Mouse (Mus musculus) frontal cortex, adult (tissue): Measurements from ENCODE around the gene Chrm1.

Experiments
- ATAC-seq: cut with Nextera tagmentation; 2 replicates; pipeline ENCODE4 v1.9.2; 2017; ENCODE audit warnings: mild to moderate bottlenecking, moderate library complexity, mixed read lengths; ENCODE audit not compliant: low TSS enrichment

Chrm1 gene

DNA sequence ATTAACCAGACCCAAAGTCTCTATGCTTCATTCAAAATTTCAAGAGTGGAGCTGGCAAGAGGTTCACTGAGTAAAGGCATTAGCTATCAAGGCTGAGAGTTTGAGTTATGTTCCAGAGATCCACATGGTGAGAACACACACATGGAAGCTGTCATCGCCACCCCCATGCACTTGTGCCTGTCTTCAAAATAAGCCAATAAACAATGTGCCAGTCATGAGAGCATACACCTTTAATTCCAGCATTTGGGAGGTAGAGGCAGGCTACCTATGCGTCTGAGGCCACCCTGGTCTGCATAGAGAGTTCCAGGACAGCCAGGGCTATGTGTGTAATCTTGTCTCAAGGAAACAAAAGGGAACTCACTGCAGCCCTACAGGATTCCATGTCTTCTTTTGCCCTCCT is 20.0 kb downstream of the Chrm1 start:
- 0 out of 2 replicates have a peak, but pooled peaks have one; percentile 20 for ATAC-seq

GRCm38 (mm10) chr19:8691871-8692539 is 28.4 kb downstream of the Chrm1 start:
- ATAC-seq, result peak; percentile 64

GRCm38 (mm10) chr19:8692740-8693139 is 29.2 kb downstream of the Chrm1 start:
- no peak for ATAC-seq

DNA sequence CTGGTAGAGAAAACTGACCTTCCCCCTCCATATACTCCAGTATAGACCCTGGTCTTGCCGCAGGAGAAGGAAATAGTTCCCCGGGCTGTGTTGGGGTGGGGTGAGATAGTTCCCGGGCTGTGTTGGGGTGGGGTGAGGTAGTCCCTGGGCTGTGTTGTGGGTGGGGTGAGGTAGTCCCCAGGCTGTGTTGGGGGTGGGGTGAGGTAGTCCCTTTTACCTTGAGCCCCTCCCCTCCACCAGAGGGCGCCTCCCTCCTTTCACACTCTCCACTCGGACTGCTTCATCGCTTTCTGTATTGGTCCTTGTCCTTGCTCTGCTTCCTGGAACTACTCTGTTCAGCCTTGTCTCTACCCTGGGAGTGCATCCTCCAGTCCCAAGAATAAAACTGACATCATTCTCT is 31.7 kb downstream of the Chrm1 start:
- no peak for ATAC-seq

GRCm38 (mm10) chr19:8699652-8700051 is 36.1 kb downstream of the Chrm1 start:
- ATAC-seq, result no peak

DNA sequence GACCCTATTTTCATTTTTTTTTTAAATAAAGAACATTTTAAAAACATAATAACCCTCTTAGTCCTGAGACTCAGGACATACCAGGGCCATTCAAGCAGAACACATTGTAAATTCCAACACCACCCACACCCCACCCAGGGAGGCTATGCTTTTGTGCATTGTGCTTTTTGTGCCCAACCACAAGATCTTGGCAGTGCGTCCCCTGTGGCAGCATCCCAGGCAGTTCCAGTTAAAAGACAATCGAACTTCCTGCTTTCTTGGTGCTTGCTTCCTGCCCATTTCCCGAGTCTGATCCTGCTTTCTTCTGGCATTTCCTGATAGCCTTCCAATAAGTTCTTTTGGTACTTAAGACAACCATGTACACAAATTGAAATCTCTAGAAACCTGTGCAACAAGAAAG is 38.9 kb downstream of the Chrm1 start:
- ATAC-seq, result no peak

- ATAC-seq, result no peak
Measured at GRCm38 (mm10) chr19:8703571-8703970, 40.0 kb downstream of the Chrm1 start.

DNA sequence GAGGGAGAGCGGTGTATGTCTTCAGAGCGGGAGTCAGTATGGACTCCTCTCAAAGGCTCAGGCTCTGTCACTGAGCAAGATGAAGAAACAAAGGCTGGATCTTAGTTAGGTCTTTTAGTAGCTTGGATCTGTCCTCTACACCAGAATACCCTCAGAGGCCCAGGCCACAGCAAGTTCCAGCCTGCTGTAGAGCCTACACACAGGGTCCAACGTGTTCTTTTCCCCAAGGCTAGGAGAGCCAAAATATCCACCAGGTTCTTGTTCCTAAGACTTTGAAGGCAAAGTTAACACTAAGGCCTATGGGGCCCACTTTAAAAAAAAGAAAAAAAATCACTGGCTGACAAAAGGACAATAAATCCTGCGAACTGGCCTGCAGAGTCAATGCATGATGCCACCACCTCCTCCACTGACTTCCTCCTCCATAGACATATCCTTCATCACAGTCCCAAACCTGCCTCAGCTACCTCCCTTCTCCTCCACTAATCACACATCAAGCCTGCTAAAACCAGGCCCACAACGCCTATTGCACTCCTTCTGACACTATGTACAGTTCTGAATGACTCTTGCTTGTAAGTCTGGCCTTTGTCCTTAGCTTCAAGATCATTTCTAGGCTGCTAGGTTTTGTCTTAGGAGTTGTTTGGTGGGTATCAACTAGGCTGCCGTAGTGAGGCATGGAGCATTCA is 41.6 kb downstream of the Chrm1 start:
- no peak for ATAC-seq

DNA sequence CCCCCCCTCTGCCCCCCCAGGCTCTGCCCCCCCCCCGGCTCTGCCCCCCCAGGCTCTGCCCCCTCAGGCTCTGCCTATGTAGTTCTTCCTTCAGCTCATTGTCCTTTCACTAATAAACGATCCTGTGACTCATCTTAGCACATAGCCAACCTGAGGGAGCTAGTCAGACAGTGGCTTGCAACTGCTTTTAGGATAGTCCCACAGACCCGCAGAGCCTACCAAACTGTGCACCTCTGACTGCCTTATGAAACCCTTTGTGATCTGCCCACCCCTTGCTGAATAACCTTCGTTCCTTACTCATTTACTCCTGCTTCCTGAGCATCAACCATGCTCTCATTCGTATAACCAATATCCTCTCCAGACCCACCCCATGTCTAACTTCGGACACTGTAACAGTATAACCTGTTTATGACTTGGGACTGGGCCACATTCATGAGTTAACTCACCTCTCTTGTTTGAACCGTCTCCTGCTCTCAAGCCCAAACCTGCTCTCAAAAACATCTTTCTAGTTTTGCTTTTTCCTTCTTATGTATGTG is 42.6 kb downstream of the Chrm1 start:
- ATAC-seq, result no peak

GRCm38 (mm10) chr19:8706930-8707329 is 43.3 kb downstream of the Chrm1 start:
- no peak for ATAC-seq

- ATAC-seq, result no peak
Measured at GRCm38 (mm10) chr19:8708954-8709353, 45.4 kb downstream of the Chrm1 start.

GRCm38 (mm10) chr19:8710057-8710456 is 46.5 kb downstream of the Chrm1 start:
- ATAC-seq, result no peak

DNA sequence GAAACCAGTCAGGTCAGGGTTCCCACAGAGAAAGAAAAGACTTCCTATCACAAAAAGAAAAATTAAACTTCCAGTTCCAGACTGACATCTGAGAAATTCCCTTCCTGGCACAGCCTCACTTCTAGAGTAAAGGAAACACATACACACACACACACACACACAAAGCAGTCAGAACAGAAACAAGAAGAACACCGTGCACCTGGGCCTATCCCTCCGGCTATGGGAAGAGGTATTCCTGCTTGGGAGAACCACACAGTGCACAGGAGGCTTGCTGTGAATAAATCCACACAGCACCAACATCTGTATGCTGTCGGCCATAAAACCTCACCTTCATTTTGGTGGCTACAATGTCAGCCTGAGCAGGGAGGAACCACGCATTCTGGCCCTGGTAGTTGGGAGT is 47.9 kb downstream of the Chrm1 start:
- no peak for ATAC-seq

DNA sequence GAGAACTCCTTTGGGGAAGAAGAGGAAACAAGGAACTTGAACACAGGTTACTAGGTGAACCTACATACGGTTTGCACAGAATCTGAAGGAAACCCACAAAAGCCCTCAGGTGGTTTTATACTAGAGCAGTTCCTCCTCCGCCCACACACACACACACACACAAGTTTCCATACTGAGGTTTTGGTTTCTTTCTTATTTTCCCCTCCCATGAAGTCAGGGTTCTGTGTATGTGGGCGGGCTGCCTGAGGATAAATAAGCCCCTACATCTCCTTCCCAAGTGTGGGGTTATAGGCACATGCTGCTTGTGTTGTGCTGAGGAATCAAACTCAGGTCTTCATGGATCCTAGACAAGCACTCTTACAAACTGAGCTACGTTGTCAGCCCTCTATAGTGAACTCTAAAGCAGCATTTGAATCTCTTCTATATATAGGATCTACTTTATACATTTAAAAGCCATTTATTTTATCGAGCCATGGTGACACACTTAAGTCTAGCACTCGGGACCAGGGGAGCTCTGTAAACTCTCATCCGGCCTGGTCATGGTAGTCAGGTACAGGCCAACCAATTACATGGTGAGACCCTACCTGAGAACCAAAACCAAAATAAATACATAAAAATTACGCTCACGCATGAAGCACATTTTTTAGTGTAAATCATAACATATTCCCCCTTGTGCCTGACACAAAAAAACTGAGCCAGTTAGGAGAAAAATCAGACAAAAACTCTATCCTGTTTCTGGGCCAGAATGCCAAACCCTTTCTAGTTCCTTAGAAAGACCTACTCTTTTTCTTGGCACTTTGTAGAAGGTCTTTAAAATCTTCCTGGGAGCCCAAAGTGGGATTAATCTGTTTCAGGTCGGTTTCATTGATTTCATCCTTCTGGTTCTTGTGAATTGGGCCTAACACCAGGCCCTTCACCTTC is 48.6 kb downstream of the Chrm1 start:
- ATAC-seq, result no peak

- peak; percentile 24; the same call in 1 of the 2 replicates for ATAC-seq
Measured at GRCm38 (mm10) chr19:8712870-8713305, 49.3 kb downstream of the Chrm1 start.

DNA sequence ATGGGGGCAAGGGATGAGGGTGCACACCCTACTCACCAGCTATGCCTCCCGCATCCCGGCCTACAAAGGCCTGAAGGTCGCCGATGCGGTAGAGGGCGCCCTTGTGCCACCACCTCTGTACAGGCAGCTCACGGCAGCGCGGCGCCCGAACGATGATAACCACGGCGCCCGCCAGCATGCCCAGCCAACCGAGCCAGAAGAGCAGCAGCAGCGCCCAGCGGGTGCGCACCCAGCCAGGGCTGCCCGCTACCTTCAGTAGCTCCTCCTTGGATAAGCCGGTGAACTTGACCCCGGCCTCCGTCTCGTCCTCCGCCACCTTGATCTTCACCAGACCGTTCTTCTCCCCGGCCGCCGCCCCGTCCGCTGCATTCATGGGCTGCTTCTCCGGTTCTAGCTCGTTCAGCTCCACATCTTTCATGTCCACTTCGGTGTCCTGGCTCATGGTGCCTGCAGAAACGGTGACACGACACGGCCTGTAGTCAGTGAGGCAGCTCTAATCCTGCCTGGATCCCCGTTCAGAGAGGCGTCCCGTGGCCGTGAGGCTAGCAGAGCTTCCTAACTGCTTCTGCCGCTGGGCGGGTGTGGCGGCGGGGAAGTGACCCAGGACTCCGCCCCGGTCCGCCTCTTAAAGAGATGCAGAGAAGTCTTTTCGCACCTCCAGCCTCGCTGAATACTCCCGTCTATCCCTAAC is 49.9 kb downstream of the Chrm1 start:
- ATAC-seq, result peak; percentile 78

DNA sequence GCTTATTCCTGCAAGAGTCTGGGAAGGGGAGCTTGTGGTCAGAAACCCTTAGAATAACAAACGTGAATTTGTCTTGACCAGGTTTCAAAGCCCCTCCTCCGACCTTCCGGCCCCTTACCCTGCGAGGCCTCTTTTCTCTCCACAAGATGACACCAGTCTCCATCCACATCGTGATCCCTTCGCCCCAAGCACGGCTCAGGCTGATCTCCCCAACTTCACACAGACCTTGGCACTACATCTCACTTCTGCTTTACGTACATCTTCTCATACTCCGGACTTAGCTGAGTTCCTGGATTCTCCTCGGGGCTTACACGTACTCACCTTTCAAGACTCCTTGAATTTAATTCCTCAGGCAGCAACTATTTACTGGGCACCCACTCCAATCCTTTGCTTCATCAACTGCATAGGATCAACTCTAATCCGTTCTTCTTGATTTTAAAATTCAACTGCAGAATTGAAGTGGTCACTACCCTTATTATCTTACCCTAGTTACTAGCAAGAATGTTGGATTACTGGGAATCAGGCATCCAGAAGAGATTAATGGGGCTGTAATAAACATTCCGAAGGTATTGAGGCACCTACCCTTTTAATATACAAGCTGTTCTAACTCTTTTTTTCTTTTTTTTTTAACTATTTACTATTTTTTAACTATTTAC is 50.5 kb downstream of the Chrm1 start:
- no peak for ATAC-seq

GRCm38 (mm10) chr19:8714653-8715481 is 51.3 kb downstream of the Chrm1 start:
- no peak for ATAC-seq

- no peak for ATAC-seq
Measured at GRCm38 (mm10) chr19:8715868-8716766, 52.5 kb downstream of the Chrm1 start.
